Mouse (Mus musculus): ENCODE measurements around the gene Mrpl10. TPM values are rescaled to one million over a fixed set of nuclear protein-coding genes. Genes with fewer than 3 reads are reported as not detected.

Mrpl10 gene
- total and polyA plus RNA-seq, 3 experiments: 104 to 132 (median 119) TPM

- TF ChIP-seq ZKSCAN1 (IDR thresholded peaks at IDR 0.05; ENCODE audit: borderline replicate concordance, low read depth, low read length) (no peak), E2F4 (IDR thresholded peaks at IDR 0.05; ENCODE audit: insufficient replicate concordance, low read depth, low read length) (no peak), NRF1 (IDR thresholded peaks at IDR 0.05; ENCODE audit: low read depth, low read length) (peak; percentile 55), JUND (conservative IDR thresholded peaks at IDR 0.05; ENCODE audit: low read depth, low read length) (no peak), SMC3 (IDR thresholded peaks at IDR 0.05; ENCODE audit: low read depth, low read length) (no peak), USF1 (IDR thresholded peaks at IDR 0.05; ENCODE audit: low read depth, low read length) (no peak), POLR2A (IDR thresholded peaks at IDR 0.05; ENCODE audit: low read depth, low read length) (no peak), PAX5 (IDR thresholded peaks at IDR 0.05; ENCODE audit: low read length) (no peak), HCFC1 (IDR thresholded peaks at IDR 0.05; ENCODE audit: low read depth, low read length) (no peak; the same call in 1 of the 2 replicates), ZNF384 (IDR thresholded peaks at IDR 0.05; ENCODE audit: low read depth, low read length) (no peak), USF2 (conservative IDR thresholded peaks at IDR 0.05; ENCODE audit: low read depth, low read length) (no peak), ETS1 (conservative IDR thresholded peaks at IDR 0.05; ENCODE audit: low read depth, low read length) (peak; percentile 74), NELFE (IDR thresholded peaks at IDR 0.05; ENCODE audit: low read depth, low read length) (no peak), ZC3H11A (IDR thresholded peaks at IDR 0.05; ENCODE audit: low read depth, low read length) (no peak), JUN (IDR thresholded peaks at IDR 0.05; ENCODE audit: insufficient read depth, low read depth, low read length) (no peak), MAFK (IDR thresholded peaks at IDR 0.05; ENCODE audit: insufficient replicate concordance, low read length) (no peak), EP300 (IDR thresholded peaks at IDR 0.05; ENCODE audit: low read length) (peak; percentile 3; the same call in 1 of the 2 replicates)
Observed at GRCm38 (mm10) chr11:97009198-97009790, 32.1 kb upstream of the Mrpl10 start (continued).

GRCm38 (mm10) chr11:97013121-97013670, 28.2 kb upstream of the Mrpl10 start, which contains the start of gene Sp6:
TSS of gene Sp6 (plus strand) at chr11:97013394.
- no peak within 1 kb of the TSS for H3K4me2 ChIP-seq (ENCODE audit: insufficient read depth, low read depth, poor library complexity, severe bottlenecking)
- TF ChIP-seq ZNF384 (IDR thresholded peaks at IDR 0.05; ENCODE audit: low read depth, low read length): no peak
- no peak for TF ChIP-seq MYC (IDR thresholded peaks at IDR 0.05; ENCODE audit: low read depth, low read length)
- no peak for TF ChIP-seq RCOR1 (conservative IDR thresholded peaks at IDR 0.05; ENCODE audit: low read depth, low read length)
- TF ChIP-seq USF2 (conservative IDR thresholded peaks at IDR 0.05; ENCODE audit: low read depth, low read length): no peak
- TF ChIP-seq ETS1 (conservative IDR thresholded peaks at IDR 0.05; ENCODE audit: low read depth, low read length): no peak
- no peak for TF ChIP-seq ELF1 (IDR thresholded peaks at IDR 0.05; ENCODE audit: low read depth, low read length)
- no peak for TF ChIP-seq E2F4 (IDR thresholded peaks at IDR 0.05; ENCODE audit: insufficient replicate concordance, low read depth, low read length)
- TF ChIP-seq TBP (conservative IDR thresholded peaks at IDR 0.05; ENCODE audit: low read depth, low read length): no peak
- no peak for TF ChIP-seq POLR2AphosphoS2 (IDR thresholded peaks at IDR 0.05; ENCODE audit: low read depth, low read length)
- no peak for TF ChIP-seq KAT2A (IDR thresholded peaks at IDR 0.05; ENCODE audit: insufficient replicate concordance, low read length)
- no peak for TF ChIP-seq BHLHE40 (IDR thresholded peaks at IDR 0.05; ENCODE audit: low read depth, low read length)
- TF ChIP-seq IRF4 (IDR thresholded peaks at IDR 0.05; ENCODE audit: low read depth, low read length): no peak
- no peak for TF ChIP-seq ZC3H11A (IDR thresholded peaks at IDR 0.05; ENCODE audit: low read depth, low read length)
- TF ChIP-seq MAZ (IDR thresholded peaks at IDR 0.05; ENCODE audit: low read depth, low read length): no peak
- no peak for TF ChIP-seq ZMIZ1 (IDR thresholded peaks at IDR 0.05; ENCODE audit: low read depth, low read length)
- TF ChIP-seq CHD1 (IDR thresholded peaks at IDR 0.05; ENCODE audit: low read depth, low read length): no peak
- TF ChIP-seq MAFK (IDR thresholded peaks at IDR 0.05; ENCODE audit: insufficient replicate concordance, low read length): no peak
- TF ChIP-seq GABPA (IDR thresholded peaks at IDR 0.05; ENCODE audit: insufficient replicate concordance, low read depth, low read length): no peak
- no peak for TF ChIP-seq CHD2 (IDR thresholded peaks at IDR 0.05; ENCODE audit: low read length)
- no peak for TF ChIP-seq NELFE (IDR thresholded peaks at IDR 0.05; ENCODE audit: low read depth, low read length)
- peaks cover 32 to 68% of the 10 kb centered on the region in 2 experiments for H3K4me1 ChIP-seq (ENCODE audit: control insufficient read depth in 1 of 2, insufficient read depth in 2 of 2)
- H3K27me3 ChIP-seq (replicated peaks): peaks cover 19% of the 10 kb centered on the region
- in situ Hi-C loops (cut with MboI; ENCODE audit: low pct_ligation_motif_present, low pct_unique_long_range_greater_than_20kb, low sequenced_read_pairs) (no loop called here), dilution Hi-C loops (cut with MboI; ENCODE audit: extremely low pct_ligation_motif_present, extremely low pct_unique_long_range_greater_than_20kb, low sequenced_read_pairs) (no loop called here)
- H3K9ac ChIP-seq (ENCODE audit: insufficient read depth, low read depth): no peak within 1 kb of the TSS
- no peak within 1 kb of the TSS for H3K27ac ChIP-seq (ENCODE audit: insufficient read depth, low read depth)
- no peaks in the 10 kb centered on the region for H3K36me3 ChIP-seq (replicated peaks in 1 of 2; ENCODE audit: control insufficient read depth in 1 of 2, insufficient read depth in 1 of 2, low read length in 1 of 2)
- no peaks in the 10 kb centered on the region for H3K79me2 ChIP-seq (replicated peaks; ENCODE audit: control insufficient read depth, extremely low read depth, insufficient read depth, poor library complexity, severe bottlenecking)
- no peaks in the 10 kb centered on the region for H3K9me3 ChIP-seq (replicated peaks; ENCODE audit: low read length)
- H3K4me3 ChIP-seq (replicated peaks in 1 of 3; ENCODE audit: low read depth in 2 of 3, low read length in 2 of 3, poor library complexity in 1 of 3): no peak within 1 kb of the TSS
- no peak for DNase-seq (ENCODE audit: extremely low read depth)
